34 mouse cellular contexts compared by ENCODE assay signal in genomic region chr3:103634256-103634655, GRCm38 (mm10). TPM values are rescaled to one million over a fixed set of nuclear protein-coding genes. Genes with fewer than 3 reads are reported as not detected.
"Had no signal": no experiment of that assay in that cellular context is flagged by ENCODE, and none has a peak within 500 bp of the region (broad histone marks: within the 10 kb centered on the region; RNA-seq: fewer than 3 reads in every experiment).

No protein-coding gene starts in this region.

- H3K4me3 ChIP-seq: embryonic facial prominence, embryonic 10.5 days; embryonic facial prominence, embryonic 12.5 days; embryonic facial prominence, embryonic 13.5 days; embryonic facial prominence, embryonic 15.5 days; erythroblast, embryonic 14.5 days; forebrain, embryonic 10.5 days; forebrain, embryonic 12.5 days; forebrain, embryonic 13.5 days; forebrain, embryonic 15.5 days; gastrocnemius, adult 2 months; heart, adult 2 months had no signal

- DNase-seq: cerebellum, adult 8-10 months; cerebellum, adult 9-10 months; cerebellum, adult 9-11 months; cerebellum, postnatal 10 days; cerebellum, postnatal 14 days; cerebellum, postnatal 25 days; cerebellum, postnatal 36 days; embryo, embryonic 11 days; forebrain, postnatal 0 days; gastrocnemius, adult 2 months; gastrocnemius, postnatal 10 days; gastrocnemius, postnatal 14 days; gastrocnemius, postnatal 25 days; gastrocnemius, postnatal 36 days; heart, adult 11 months; heart, adult 18-20 months; heart, adult 2 months had no signal

- H3K4me2 ChIP-seq: embryonic facial prominence, embryonic 12.5 days; embryonic facial prominence, embryonic 13.5 days; embryonic facial prominence, embryonic 15.5 days; forebrain, embryonic 12.5 days; forebrain, embryonic 13.5 days; forebrain, embryonic 15.5 days had no signal

- H3K36me3 ChIP-seq: embryonic facial prominence, embryonic 10.5 days; embryonic facial prominence, embryonic 12.5 days; embryonic facial prominence, embryonic 13.5 days; embryonic facial prominence, embryonic 15.5 days; forebrain, embryonic 10.5 days; forebrain, embryonic 12.5 days; forebrain, embryonic 15.5 days had no signal

- H3K27me3 ChIP-seq: embryonic facial prominence, embryonic 12.5 days; embryonic facial prominence, embryonic 13.5 days; embryonic facial prominence, embryonic 15.5 days; forebrain, embryonic 12.5 days; forebrain, embryonic 13.5 days; forebrain, embryonic 15.5 days had no signal

RNA-seq across cellular contexts. Expression of gene Atg4a-ps, which starts 11.6 kb away (rescaled TPM):
- polyA plus RNA-seq: erythroblast, embryonic 14.5 days; forebrain, embryonic 11.5 days; forebrain, embryonic 15.5 days; heart, adult 2 months had no signal

RNA-seq across cellular contexts. Expression of gene Syt6, which starts 59.2 kb away (rescaled TPM):
- total RNA-seq: common myeloid progenitor, adult 5-6 weeks; gastrocnemius, adult 18-20 months; gastrocnemius, adult 2 months; gastrocnemius, adult 8-10 months; gastrocnemius, postnatal 14 days; gastrocnemius, postnatal 25 days; gastrocnemius, postnatal 36 days; gastrocnemius, postnatal 4 days; granulocyte monocyte progenitor cell, adult 5-6 weeks; heart, adult 18-20 months; heart, adult 8-10 months had no signal
- polyA plus RNA-seq: erythroblast, embryonic 14.5 days; gonadal fat pad, adult 2 months; heart, adult 2 months had no signal
